Comparison of ENCODE assay signal across 15 mouse cellular contexts in genomic region chr14:73333880-73334279, GRCm38 (mm10). TPM values are rescaled to one million over a fixed set of nuclear protein-coding genes. Genes with fewer than 3 reads are reported as not detected.
A peak's percentile ranks its signal among the peaks of the same experiment; 100 is the strongest.
DNase-seq lines count a peak whose midpoint lies in the region; ATAC-seq and TF ChIP-seq lines count a peak whose summit lies in the region.
"Had no signal": no experiment of that assay in that cellular context is flagged by ENCODE, and none has a peak within 500 bp of the region (broad histone marks: within the 10 kb centered on the region; RNA-seq: fewer than 3 reads in every experiment).

No protein-coding gene starts in this region.

- TF ChIP-seq RAD21 in CH12.LX (IDR thresholded peaks at IDR 0.05; ENCODE audit: low read depth, low read length), result no peak; the same call in none of the 2 replicates

- peak; percentile 25 to 32; a peak in 2 of 4 replicates for ATAC-seq in hematopoietic stem cell, adult 5-6 weeks (replicated peaks in 1 of 2; ENCODE audit: insufficient read depth in 1 of 2, low FRiP score in 2 of 2, low TSS enrichment in 1 of 2, low read depth in 1 of 2, poor library complexity in 2 of 2, severe bottlenecking in 2 of 2)
- peak; percentile 71 for ATAC-seq in neutrophil, adult 5-6 weeks (ENCODE audit: extremely low read depth, insufficient number of reproducible peaks, low FRiP score, poor library complexity, severe bottlenecking)
- no peak for ATAC-seq in kidney, embryonic 14.5 days (ENCODE audit: low FRiP score, low TSS enrichment)
- ATAC-seq: Patski had no signal

- H3K4me3 ChIP-seq in CH12.LX (replicated peaks in 1 of 3; ENCODE audit: low read depth in 2 of 3, low read length in 2 of 3, poor library complexity in 1 of 3), result no peak overlapping the region
- no peak overlapping the region for H3K4me3 ChIP-seq in thymus, adult 2 months (ENCODE audit: control insufficient read depth, insufficient read depth, low read length)
- H3K4me3 ChIP-seq in kidney, embryonic 14.5 days (ENCODE audit: low read length), result no peak overlapping the region
- H3K4me3 ChIP-seq: heart, embryonic 15.5 days; limb, embryonic 13.5 days had no signal

- WGBS in thymus, adult 2 months, result 16% methylated on average over 3 of the region's 3 CpGs
- 92% methylated on average over 3 of the region's 3 CpGs for WGBS in kidney, embryonic 14.5 days

- H3K4me1 ChIP-seq in CH12.LX (ENCODE audit: control insufficient read depth in 1 of 2, insufficient read depth in 2 of 2), result peaks cover 18 to 51% of the 10 kb centered on the region in 2 experiments
- H3K4me1 ChIP-seq in thymus, adult 2 months (replicated peaks; ENCODE audit: control insufficient read depth, insufficient read depth, low read length), result peaks cover 7% of the 10 kb centered on the region; the same call in 1 of the 2 replicates
- H3K4me1 ChIP-seq in kidney, embryonic 14.5 days (ENCODE audit: control insufficient read depth, insufficient read depth, low read length), result no peaks in the 10 kb centered on the region
- H3K4me1 ChIP-seq: heart, embryonic 15.5 days; limb, embryonic 13.5 days had no signal

- H3K4me2 ChIP-seq in CH12.LX (ENCODE audit: insufficient read depth, low read depth, poor library complexity, severe bottlenecking), result peak overlapping the region; percentile 86
- H3K4me2 ChIP-seq in kidney, embryonic 14.5 days (replicated peaks; ENCODE audit: low read depth, low read length), result no peak overlapping the region
- H3K4me2 ChIP-seq: heart, embryonic 15.5 days; hindbrain, embryonic 14.5 days; limb, embryonic 13.5 days had no signal

- peak overlapping the region; percentile 57 for H3K9ac ChIP-seq in CH12.LX (ENCODE audit: insufficient read depth, low read depth)
- no peak overlapping the region for H3K9ac ChIP-seq in kidney, embryonic 14.5 days (ENCODE audit: low read depth, low read length)
- H3K9ac ChIP-seq: heart, embryonic 15.5 days; hindbrain, embryonic 14.5 days; limb, embryonic 13.5 days had no signal

- peak; percentile 60; the same call in 1 of the 2 replicates for TF ChIP-seq POLR2A in CH12.LX (IDR thresholded peaks at IDR 0.05; ENCODE audit: low read depth, low read length)
- no peak for TF ChIP-seq POLR2A in thymus, adult 2 months (IDR thresholded peaks at IDR 0.05; ENCODE audit: control insufficient read depth, extremely low read depth, insufficient read depth, low read length, poor library complexity)

- H3K27me3 ChIP-seq in CH12.LX (replicated peaks), result no peaks in the 10 kb centered on the region
- no peaks in the 10 kb centered on the region for H3K27me3 ChIP-seq in thymus, adult 2 months (ENCODE audit: control insufficient read depth, insufficient read depth, low read length)
- H3K27me3 ChIP-seq in kidney, embryonic 14.5 days (ENCODE audit: control insufficient read depth, insufficient read depth, low read length), result no peaks in the 10 kb centered on the region
- H3K27me3 ChIP-seq: heart, embryonic 15.5 days; limb, embryonic 13.5 days; Patski had no signal

- peak; percentile 96 for TF ChIP-seq EP300 in CH12.LX (IDR thresholded peaks at IDR 0.05; ENCODE audit: low read length)

- DNase-seq in lung, postnatal 25 days (ENCODE audit: low spot score), result peak; percentile 34
- no peak for DNase-seq in lung, postnatal 4 days
- peak; percentile 85 for DNase-seq in CH12.LX (ENCODE audit: extremely low read depth)
- no peak for DNase-seq in thymus, adult 2 months
- DNase-seq in adrenal gland, postnatal 14 days, result no peak
- DNase-seq: cerebellum, adult 9-11 months; kidney, adult 2 months; right cerebral cortex, postnatal 4 days had no signal

- in situ Hi-C loops in CH12.LX (cut with MboI; ENCODE audit: low pct_ligation_motif_present, low pct_unique_long_range_greater_than_20kb, low sequenced_read_pairs), result no loop called here

- peak overlapping the region; percentile 67; the same call in 1 of the 2 replicates for H3K27ac ChIP-seq in CH12.LX (ENCODE audit: insufficient read depth, low read depth)
- H3K27ac ChIP-seq in thymus, adult 2 months (ENCODE audit: control insufficient read depth, insufficient read depth, low read length), result no peak overlapping the region
- H3K27ac ChIP-seq in kidney, embryonic 14.5 days (ENCODE audit: low read depth, low read length), result no peak overlapping the region
- H3K27ac ChIP-seq: heart, embryonic 15.5 days; hindbrain, embryonic 14.5 days; limb, embryonic 13.5 days had no signal

- no peaks in the 10 kb centered on the region for H3K36me3 ChIP-seq in CH12.LX (replicated peaks in 1 of 2; ENCODE audit: control insufficient read depth in 1 of 2, insufficient read depth in 1 of 2, low read length in 1 of 2)
- H3K36me3 ChIP-seq in thymus, adult 2 months (ENCODE audit: control insufficient read depth, insufficient read depth, low read length), result no peaks in the 10 kb centered on the region
- H3K36me3 ChIP-seq in kidney, embryonic 14.5 days (ENCODE audit: control insufficient read depth, insufficient read depth, low read length), result no peaks in the 10 kb centered on the region
- H3K36me3 ChIP-seq: heart, embryonic 15.5 days; limb, embryonic 13.5 days had no signal

- dilution Hi-C loops in CH12.LX (cut with MboI; ENCODE audit: extremely low pct_ligation_motif_present, extremely low pct_unique_long_range_greater_than_20kb, low sequenced_read_pairs), result no loop called here

- no peak for TF ChIP-seq CTCF in CH12.LX (conservative IDR thresholded peaks at IDR 0.05 in 1 of 2, IDR thresholded peaks at IDR 0.05 in 1 of 2; ENCODE audit: low read depth in 2 of 2, low read length in 2 of 2)
- TF ChIP-seq CTCF in thymus, adult 2 months (IDR thresholded peaks at IDR 0.05; ENCODE audit: borderline replicate concordance, control insufficient read depth, extremely low read depth, insufficient read depth, low read length, poor library complexity), result no peak

- H3K79me2 ChIP-seq in CH12.LX (replicated peaks; ENCODE audit: control insufficient read depth, extremely low read depth, insufficient read depth, poor library complexity, severe bottlenecking), result no peaks in the 10 kb centered on the region

- H3K9me3 ChIP-seq in CH12.LX (replicated peaks; ENCODE audit: low read length), result peaks cover 2% of the 10 kb centered on the region
- H3K9me3 ChIP-seq in kidney, embryonic 14.5 days (ENCODE audit: control insufficient read depth, low read length), result no peaks in the 10 kb centered on the region
- H3K9me3 ChIP-seq: heart, embryonic 15.5 days; limb, embryonic 13.5 days had no signal

TF ChIP-seq in CH12.LX, 34 proteins besides CTCF, POLR2A, EP300 and RAD21 (continues in another document):
- TF ChIP-seq CHD1 (IDR thresholded peaks at IDR 0.05; ENCODE audit: low read depth, low read length), result no peak
- peak; percentile 83 for TF ChIP-seq USF2 (conservative IDR thresholded peaks at IDR 0.05; ENCODE audit: low read depth, low read length)
- TF ChIP-seq USF1 (IDR thresholded peaks at IDR 0.05; ENCODE audit: low read depth, low read length), result peak; percentile 86
- no peak for TF ChIP-seq NRF1 (IDR thresholded peaks at IDR 0.05; ENCODE audit: low read depth, low read length)
- peak; percentile 46; the same call in 1 of the 2 replicates for TF ChIP-seq MXI1 (IDR thresholded peaks at IDR 0.05; ENCODE audit: low read depth, low read length)
- TF ChIP-seq MAZ (IDR thresholded peaks at IDR 0.05; ENCODE audit: low read depth, low read length), result no peak
- TF ChIP-seq ETS1 (conservative IDR thresholded peaks at IDR 0.05; ENCODE audit: low read depth, low read length), result peak; percentile 85
- TF ChIP-seq IRF4 (IDR thresholded peaks at IDR 0.05; ENCODE audit: low read depth, low read length), result peak; percentile 98
- TF ChIP-seq ZMIZ1 (IDR thresholded peaks at IDR 0.05; ENCODE audit: low read depth, low read length), result no peak
- peak; percentile 26; the same call in 1 of the 2 replicates for TF ChIP-seq ZNF384 (IDR thresholded peaks at IDR 0.05; ENCODE audit: low read depth, low read length)
- TF ChIP-seq ZKSCAN1 (IDR thresholded peaks at IDR 0.05; ENCODE audit: borderline replicate concordance, low read depth, low read length), result no peak
- no peak for TF ChIP-seq UBTF (IDR thresholded peaks at IDR 0.05; ENCODE audit: low read depth, low read length)
- TF ChIP-seq E2F4 (IDR thresholded peaks at IDR 0.05; ENCODE audit: insufficient replicate concordance, low read depth, low read length), result no peak
- TF ChIP-seq NELFE (IDR thresholded peaks at IDR 0.05; ENCODE audit: low read depth, low read length), result peak; percentile 71
- TF ChIP-seq CHD2 (IDR thresholded peaks at IDR 0.05; ENCODE audit: low read length), result 0 out of 2 replicates have a peak, but pooled peaks have one; percentile 42
- peak; percentile 95 for TF ChIP-seq BHLHE40 (IDR thresholded peaks at IDR 0.05; ENCODE audit: low read depth, low read length)
- no peak for TF ChIP-seq ZC3H11A (IDR thresholded peaks at IDR 0.05; ENCODE audit: low read depth, low read length)
- peak; percentile 78 for TF ChIP-seq MAX (IDR thresholded peaks at IDR 0.05; ENCODE audit: low read length)
- TF ChIP-seq SMC3 (IDR thresholded peaks at IDR 0.05; ENCODE audit: low read depth, low read length), result no peak
- TF ChIP-seq RCOR1 (conservative IDR thresholded peaks at IDR 0.05; ENCODE audit: low read depth, low read length), result peak; percentile 71; the same call in 1 of the 2 replicates
- 0 out of 2 replicates have a peak, but pooled peaks have one; percentile 45 for TF ChIP-seq MAFK (IDR thresholded peaks at IDR 0.05; ENCODE audit: insufficient replicate concordance, low read length)
- peak; percentile 49; the same call in 1 of the 2 replicates for TF ChIP-seq JUND (conservative IDR thresholded peaks at IDR 0.05; ENCODE audit: low read depth, low read length)
- peak; percentile 69; the same call in 1 of the 2 replicates for TF ChIP-seq SIN3A (IDR thresholded peaks at IDR 0.05; ENCODE audit: low read length)

RNA-seq across cellular contexts. Expression of gene Rb1, which starts 8.3 kb away (rescaled TPM):
- 10.7 and 15.2 TPM in 2 replicates for total RNA-seq in CH12.LX (2012; rRNA removed)
- 16.7 and 19.3 TPM in 2 replicates for total RNA-seq in CH12.LX (2014; rRNA removed)
- polyA plus RNA-seq in CH12.LX (2012; ENCODE audit: insufficient read length, low read depth), result 13.6 TPM in 2 replicates
- total RNA-seq in hematopoietic stem cell, adult 5-6 weeks (2017), result 13.5 and 26.6 TPM in 2 replicates
- 60.9 and 90.4 TPM in 2 replicates for total RNA-seq in neutrophil, adult 5-6 weeks (2017)
- polyA plus RNA-seq in thymus, adult 2 months (2012; rRNA removed), result 16.2 and 17.1 TPM in 2 replicates
- total RNA-seq in adrenal gland, postnatal 14 days (2021), result 25.8 and 27.1 TPM in 2 replicates
- 29.9 and 32.7 TPM in 2 replicates for polyA plus RNA-seq in kidney, embryonic 14.5 days (2014; fragmentation: Nextera tagmentation; extraction: Ambion mirVana)

RNA-seq across cellular contexts. Expression of gene Itm2b, which starts 51.2 kb away (rescaled TPM):
- 191 and 305 TPM in 2 replicates for total RNA-seq in CH12.LX (2012; rRNA removed)
- total RNA-seq in CH12.LX (2014; rRNA removed), result 190 and 212 TPM in 2 replicates
- polyA plus RNA-seq in CH12.LX (2012; ENCODE audit: insufficient read length, low read depth), result 234 and 254 TPM in 2 replicates
- total RNA-seq in hematopoietic stem cell, adult 5-6 weeks (2017), result 901 and 1,019 TPM in 2 replicates
- 993 and 1,047 TPM in 2 replicates for total RNA-seq in neutrophil, adult 5-6 weeks (2017)
- polyA plus RNA-seq in thymus, adult 2 months (2012; rRNA removed), result 859 and 985 TPM in 2 replicates
- total RNA-seq in adrenal gland, postnatal 14 days (2021), result 848 and 849 TPM in 2 replicates
- 796 and 844 TPM in 2 replicates for polyA plus RNA-seq in kidney, embryonic 14.5 days (2014; fragmentation: Nextera tagmentation; extraction: Ambion mirVana)

Comparison
In these comparisons a context has a peak if more than half of its experiments do, and no peak if none do; other contexts are left out.
1. DNase-seq: peak in lung, postnatal 25 days (single experiment) and CH12.LX (single experiment); none in lung, postnatal 4 days (0 of 2), thymus, adult 2 months (single experiment) and adrenal gland, postnatal 14 days (single experiment).